Mouse (Mus musculus): Measurements from ENCODE around the gene Ube2cbp.

Ube2cbp gene

DNA sequence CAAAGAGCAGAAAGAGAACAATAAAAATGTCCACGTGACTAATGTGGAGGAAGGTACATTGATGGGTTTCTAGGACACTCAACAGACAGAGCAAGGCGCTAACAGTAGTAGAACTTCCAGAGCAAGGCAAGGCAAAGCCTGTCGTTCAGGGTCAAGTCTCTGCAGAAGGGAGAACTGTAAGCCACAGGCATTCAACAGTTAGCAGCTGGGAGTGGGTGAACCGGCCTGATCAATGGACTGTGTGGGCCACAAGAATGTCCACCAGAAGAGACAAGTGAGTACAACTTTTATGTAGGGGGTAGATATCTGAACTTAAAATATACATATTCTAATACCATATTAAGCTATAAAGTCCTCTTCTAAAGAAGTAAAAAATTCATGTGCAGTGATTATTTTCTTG lies 41.4 kb downstream of the Ube2cbp start:
- DNase-seq (ENCODE audit: low spot score): no peak

DNA sequence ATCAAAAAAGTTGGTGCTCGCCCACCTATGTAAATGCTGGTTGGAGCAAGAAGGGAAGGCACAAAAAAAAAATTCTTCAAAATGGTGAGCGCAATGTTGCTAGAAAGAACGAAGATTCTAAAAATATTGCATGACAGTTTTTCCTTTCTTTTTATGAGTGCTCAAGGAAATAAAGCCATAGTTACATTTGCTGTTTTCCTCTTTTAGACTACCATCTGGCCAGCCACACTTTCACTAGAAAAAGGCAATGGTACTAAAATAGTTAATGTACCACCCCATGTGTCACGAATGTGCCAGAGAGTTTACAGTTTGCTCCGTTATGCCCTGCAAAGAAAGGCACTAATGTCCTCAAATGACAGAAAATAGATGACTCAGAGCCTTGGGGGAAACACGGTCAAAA lies 45.4 kb downstream of the Ube2cbp start:
- DNase-seq (ENCODE audit: low spot score): no peak

DNA sequence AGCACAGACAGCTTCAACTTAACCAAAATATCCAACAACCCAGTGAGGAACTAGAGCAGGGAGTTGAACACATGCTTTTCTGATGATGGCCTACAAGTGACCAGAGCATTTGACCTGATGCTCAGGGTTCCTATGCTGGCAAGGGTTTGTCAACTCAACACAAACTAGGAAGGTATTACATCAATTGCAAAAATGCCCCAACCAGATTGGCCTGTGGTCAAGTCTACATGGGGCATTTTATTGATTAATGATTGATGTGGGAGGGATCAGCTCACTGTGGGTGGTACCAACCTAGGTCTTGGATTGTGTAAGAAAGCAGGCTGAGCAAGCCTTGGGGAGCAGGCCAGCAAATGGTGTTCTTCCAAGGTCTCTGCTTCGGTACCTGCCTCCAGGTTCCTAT lies 46.8 kb downstream of the Ube2cbp start:
- no peak for DNase-seq (ENCODE audit: low spot score)

DNA sequence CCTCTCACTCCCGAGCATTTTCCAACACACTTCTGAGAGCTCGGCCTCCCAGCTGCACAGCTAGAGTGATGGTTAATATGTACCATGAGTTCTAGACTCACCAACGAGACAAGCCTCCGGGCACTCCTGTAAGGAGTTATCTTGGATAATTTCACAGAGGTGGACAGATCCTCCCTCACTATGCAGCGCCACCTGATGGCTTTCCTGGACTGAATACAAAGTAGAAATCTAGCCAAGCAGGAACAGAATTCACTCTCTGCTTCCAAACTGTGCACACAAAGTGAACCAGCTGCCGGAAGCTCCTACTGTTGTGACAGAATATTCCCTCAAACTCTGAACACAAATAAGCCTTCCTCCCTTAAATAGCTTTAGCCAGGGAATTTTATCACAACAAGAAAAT lies 69.0 kb downstream of the Ube2cbp start:
- no peak for DNase-seq (ENCODE audit: low spot score)

DNA sequence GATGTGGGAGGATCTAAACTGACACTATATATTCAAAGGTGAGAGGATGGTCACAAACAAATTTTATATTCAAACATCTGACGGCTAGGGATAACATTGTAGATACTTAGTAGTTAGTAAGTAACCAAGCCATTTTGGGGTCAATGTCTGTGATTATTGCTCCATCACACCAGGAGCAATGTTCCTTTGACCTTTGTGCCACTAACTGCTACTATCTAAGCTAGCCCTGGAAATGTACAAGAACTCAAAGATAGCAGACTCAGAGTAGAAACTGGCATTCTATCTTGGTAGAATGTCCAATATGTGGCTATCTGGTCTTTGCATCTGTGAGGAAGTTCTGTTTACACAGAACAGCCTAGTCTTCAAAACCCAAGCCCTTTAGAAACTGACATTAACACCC lies 69.7 kb downstream of the Ube2cbp start:
- peak; percentile 13 for DNase-seq (ENCODE audit: low spot score)

DNA sequence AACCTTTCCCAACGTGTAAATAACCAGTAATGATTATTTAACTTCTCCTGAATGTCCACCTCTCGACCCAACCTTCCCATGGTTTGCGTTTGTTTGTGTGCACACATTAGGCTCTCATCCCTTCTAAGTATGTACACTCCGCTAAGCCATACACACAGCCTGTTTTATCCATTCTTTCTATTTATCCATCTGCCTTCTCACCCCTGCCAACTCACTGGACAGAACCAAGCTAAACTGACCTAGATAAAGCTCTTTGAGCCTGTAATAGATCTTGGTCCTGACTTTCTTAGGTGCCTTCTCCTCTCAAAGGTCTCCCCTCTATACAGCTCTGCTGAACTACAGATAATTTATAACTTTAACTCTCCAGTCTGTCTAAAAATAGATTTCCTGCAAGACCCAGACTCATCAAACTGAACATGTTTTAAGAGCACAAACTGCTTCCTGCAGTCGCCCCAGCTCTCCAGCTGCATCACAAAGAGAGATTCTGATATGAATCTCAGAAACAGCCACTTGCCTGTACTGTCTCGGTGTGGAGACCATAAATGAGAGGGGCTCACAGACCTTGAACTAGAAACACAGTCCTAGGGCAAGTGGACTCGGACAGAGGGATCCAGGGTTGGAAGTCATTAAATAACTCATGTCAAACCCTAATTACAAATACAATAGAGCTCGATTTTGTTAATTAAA lies 71.0 kb downstream of the Ube2cbp start:
- DNase-seq (ENCODE audit: low spot score): no peak

DNA sequence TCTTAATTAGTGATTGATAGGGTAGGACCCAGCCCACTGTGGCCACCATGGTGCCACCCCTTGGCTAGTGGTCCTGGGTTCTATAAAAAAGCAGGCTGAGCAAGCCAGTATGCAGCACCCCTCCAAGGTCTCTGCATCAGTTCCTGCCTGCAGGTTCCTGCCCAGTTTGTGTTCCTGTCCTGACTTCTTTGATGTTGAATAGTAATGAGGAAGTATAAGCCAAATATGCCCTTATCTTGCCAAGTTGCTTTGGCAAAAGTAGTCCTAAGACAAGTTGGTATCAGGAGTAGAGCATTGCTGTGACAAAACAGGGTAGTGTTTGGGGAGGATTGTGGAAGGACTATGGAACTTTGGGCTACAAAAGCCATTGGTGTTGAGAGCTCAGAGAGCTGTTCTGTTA lies 73.3 kb downstream of the Ube2cbp start:
- DNase-seq (ENCODE audit: low spot score): no peak

DNA sequence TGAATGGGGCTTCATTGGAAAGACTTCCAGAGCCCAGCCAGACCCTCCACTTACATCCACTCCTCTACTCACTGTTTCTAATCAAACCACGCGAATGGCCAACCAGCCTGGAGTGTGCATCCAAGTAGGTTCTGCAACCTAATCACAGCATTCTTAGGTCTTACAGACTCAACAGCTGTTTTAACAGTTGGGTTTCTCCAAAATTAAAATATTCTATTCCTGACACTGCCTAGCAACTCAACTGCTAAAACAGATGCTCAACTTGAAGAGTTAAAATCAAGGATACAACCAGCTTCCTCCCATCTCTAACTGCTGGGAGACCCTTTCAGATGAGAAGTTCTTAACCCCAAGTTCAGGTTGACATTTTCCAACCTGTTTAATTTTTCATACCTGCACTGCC lies 74.0 kb downstream of the Ube2cbp start:
- DNase-seq (ENCODE audit: low spot score): no peak

DNA sequence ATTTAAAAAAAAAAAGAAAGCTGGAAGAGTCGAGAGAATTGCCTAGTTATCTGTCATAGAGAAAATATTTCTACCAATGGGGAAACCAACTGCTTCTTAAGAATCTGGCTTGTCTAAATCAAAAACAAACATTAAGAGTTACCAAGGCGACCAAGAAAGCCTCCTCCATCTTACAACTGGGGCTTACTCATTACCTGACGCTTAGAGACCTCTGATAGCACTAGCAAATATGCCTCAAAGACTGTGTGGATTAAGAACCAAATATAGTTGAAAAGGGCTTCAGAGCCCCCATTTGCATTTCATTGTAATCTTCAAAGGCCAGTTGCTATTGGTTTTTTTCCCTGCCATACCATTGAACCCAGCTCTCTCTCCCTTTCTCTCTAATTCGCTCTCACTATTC lies 76.2 kb downstream of the Ube2cbp start:
- DNase-seq (ENCODE audit: low spot score): no peak

DNA sequence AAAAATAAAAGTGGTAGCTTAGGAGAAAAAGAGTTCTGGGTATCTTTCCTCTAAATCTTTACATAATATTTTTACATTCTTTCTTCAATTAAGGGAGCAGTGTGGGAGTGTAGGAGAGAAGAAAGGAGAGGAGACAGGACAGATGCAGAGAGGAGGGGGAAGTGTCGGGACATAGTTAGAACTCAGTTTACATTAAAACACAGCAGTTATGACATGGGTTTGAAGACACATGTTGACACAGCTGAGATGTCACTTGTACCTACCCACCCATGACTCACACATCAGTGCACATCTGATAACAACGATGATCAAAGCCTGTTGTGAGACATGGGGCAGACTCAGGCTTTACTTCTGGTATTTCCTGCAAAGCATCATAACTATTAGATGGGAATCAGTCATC lies 87.8 kb downstream of the Ube2cbp start:
- no peak for DNase-seq (ENCODE audit: low spot score)

DNA sequence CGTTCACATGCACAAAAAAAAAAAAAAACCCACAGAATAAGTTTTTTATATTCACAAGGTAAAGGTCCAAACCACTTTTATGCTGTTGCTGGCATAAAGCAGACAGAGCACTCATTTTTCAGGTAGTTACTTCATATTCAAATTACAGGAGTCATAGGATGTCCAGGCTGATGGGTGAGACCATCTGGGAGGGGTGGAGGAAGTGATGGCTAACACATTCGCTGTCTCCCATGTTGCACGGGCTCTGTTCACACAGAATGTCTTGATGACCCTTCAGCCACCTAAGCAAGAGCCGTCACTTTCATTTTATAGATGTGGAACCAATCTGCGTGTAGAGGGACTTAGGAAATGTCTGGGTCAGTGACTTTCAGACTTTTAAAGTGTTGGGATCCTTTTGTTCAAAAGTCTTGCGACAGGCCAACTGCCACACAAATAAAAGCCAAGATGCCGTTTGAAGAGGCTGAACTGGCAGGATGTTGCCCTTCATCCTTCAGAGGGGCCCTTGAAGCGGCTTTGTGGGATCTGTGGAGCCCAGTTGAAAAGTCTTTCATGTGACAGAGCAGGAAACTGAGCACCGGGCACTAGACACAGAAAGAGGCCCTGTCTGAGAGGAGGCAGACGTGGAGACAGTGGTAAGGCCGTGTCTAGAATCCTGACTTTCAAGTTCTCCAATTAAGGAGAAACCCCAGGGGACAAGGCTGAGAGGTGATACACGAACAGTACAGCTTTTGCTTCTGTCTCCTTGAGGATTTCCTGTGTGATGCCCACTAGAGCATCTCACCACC lies 91.8 kb downstream of the Ube2cbp start:
- no peak for DNase-seq (ENCODE audit: low spot score)

DNA sequence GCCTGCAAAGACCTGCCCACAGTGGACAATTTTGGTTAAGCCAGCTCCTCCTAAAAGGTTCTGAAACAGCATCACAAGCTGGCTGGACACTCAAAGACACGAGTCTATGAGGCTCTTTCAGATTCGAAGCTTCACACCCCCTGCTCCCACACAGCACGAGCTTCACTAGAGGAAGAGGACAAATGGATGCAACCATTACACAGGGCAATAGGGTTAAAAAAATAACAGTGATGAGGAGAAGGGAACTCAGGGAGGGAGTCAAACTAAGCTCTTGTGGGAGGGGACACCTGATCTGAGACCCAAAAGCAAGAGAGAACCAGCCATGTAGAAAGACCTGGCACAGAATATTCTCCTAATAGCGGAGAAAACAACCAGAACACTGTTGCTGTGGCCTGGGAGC lies 95.5 kb downstream of the Ube2cbp start:
- DNase-seq (ENCODE audit: low spot score): no peak

DNA sequence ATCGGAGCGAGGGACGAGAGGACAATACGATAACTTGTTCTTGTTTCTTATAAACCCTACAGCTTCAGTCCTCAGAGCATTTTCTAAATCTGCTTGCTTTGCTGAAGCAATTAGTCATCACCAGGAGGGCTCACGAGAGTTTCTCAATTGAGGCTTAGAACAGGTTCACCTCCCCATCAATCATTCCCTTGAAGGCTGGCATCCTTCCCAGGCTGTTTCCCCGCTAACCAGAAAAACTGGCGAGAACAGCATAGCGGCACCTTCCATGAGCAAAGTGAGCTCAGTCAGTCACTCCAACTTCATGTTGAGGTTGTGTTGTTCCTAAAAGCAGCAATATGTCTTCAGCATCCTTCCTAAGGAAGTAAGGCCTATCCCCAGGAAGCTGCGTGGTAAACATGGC lies 104.2 kb downstream of the Ube2cbp start:
- DNase-seq (ENCODE audit: low spot score): no peak

DNA sequence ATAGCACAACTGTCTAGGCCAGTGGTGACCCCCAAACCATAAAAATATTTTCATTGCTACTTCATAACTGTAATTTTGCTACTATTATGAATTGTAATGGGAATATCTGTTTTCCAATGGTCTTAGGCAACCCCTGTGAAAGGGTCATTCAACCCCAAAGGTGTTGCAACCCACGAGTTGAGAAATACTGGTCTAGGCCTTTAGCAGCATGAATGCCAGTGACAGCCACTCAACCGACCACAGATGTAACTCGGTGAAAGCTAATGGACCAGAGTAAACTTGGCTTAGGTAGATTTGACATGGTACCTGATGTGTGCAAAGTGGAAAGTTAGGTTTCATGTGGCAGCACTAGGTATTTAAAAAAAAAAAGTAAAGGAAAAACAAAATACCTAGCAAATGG lies 108.9 kb downstream of the Ube2cbp start:
- no peak for DNase-seq (ENCODE audit: low spot score)

DNA sequence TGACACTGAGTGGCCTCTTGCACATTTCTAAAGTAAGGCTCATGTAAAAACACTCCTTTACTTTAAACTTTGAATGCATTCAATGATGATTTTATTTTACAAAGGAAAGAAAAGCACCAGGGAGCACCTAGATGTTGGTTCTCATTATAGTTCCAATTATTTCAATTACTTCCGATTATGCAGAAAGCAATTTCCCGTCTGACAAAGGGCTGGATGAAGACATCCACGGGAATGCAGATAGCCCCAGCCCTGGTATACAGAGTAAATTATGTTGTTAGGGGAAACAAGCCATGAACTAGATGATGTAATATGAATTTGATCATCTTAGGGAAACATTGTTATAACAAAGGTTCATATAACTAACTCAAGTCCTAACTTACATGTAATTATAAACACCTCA lies 113.3 kb downstream of the Ube2cbp start:
- DNase-seq (ENCODE audit: low spot score): no peak

DNA sequence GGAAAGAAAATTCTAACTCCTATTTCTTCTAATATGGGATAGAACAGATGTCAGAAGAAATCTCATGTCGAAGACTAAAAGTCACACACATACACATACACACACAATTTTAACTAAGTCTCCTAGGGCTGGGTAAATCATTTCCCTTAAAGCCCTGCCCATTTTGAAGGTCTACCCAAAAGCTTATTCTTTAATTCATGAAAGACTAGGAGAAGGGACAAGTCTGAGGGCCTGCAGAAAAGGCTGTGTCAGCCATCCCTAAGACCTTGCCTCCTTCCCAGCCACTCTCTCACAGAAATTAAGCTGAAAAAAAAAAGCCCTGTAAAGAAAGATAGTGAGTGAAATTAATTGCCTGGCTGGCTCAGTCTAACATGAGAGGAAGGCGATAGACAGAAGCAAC lies 128.0 kb downstream of the Ube2cbp start:
- no peak for DNase-seq (ENCODE audit: low spot score)

DNA sequence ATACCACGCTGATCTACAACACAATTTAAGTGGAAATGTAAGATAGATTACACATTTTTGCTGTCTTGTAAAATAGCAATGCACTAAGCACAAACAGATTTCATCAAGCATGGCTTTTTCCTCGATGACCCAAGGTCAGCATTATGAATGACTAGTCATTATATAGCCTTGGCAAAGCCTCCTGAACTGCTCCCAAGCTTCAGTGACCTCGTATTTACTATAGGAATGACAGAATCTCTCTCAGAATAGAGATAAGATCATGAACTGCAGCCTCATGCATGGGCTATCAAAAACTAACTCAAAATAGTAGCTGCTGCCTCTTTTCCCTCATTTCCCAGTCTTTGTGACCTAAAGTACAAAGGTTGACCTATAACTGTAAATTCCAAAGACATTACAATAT lies 128.4 kb downstream of the Ube2cbp start:
- no peak for DNase-seq (ENCODE audit: low spot score)

DNA sequence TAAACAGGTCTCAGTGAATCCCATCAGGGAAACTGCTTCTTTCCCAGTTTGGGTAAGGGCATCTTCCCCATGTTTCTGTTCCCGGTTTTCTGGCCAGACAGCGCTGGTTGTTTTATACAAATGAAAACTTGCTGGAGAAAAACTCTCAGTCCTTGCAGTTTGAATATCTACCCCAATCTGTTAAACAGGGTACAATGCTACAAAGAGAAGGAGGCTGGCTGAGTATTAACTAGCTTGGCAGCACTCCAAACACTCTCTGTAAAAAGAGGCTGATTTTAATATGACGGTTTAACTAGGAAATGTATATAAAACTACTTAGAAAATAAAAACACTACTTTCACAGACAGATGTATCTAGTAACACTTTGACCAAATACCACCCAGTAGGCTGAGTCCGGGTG lies 129.2 kb downstream of the Ube2cbp start:
- DNase-seq (ENCODE audit: low spot score): no peak

DNA sequence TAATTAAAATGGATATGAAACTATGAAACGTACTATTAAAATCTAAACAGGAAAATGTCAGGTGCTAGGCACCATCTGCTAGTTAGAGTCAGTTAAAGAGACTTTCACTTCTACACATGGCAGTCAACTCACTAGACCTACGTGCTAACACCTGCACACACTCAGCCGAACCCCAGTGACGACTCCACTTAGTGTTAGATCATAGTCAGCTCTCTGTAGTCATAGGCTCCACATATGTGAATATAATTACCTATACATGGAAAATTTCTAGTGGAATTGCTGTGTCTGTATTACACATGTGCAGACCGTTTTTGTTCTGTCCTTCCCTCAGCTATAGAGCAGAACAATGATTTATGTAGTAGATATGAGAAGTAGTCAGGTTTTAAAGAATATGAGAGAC lies 130.4 kb downstream of the Ube2cbp start:
- no peak for DNase-seq (ENCODE audit: low spot score)

DNA sequence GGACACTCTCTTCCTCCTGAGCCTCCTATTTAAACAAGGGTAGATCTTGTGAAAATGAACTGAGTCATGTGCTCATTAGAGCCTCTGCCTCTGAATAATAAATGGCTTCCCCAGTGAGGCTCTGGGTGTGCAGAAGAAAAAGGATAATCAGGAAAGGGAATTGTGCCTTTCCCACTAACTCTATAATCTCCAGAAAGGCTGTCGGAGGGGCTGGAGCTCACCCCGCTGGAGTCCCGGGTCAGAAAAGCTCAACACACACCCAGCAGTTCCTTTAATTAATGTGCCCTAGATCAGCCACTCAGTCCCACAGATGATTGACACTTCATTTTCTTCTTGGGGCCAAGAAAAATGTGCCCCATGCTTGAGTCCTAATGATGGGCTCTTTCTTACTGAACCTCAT lies 134.2 kb downstream of the Ube2cbp start:
- no peak for DNase-seq (ENCODE audit: low spot score)

DNA sequence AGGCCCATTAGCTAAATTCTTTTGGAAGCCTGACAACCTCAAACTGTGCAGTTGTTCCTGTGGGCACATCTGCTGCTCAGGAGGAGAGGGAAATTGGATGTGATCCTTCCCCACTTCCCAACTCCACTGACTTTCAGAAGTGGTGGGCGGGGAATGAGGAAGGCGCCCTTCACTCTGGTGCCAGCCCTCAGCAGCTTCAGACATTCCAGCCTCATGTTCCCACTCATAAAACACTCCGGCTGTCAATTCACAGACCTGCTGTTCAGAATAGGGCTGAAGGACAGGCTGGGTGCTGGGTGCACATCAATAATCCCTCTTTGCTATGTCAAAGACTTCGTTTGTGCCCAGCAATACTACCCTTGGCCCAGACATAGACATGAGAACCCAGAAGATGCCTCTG lies 136.5 kb downstream of the Ube2cbp start:
- DNase-seq (ENCODE audit: low spot score): no peak

DNA sequence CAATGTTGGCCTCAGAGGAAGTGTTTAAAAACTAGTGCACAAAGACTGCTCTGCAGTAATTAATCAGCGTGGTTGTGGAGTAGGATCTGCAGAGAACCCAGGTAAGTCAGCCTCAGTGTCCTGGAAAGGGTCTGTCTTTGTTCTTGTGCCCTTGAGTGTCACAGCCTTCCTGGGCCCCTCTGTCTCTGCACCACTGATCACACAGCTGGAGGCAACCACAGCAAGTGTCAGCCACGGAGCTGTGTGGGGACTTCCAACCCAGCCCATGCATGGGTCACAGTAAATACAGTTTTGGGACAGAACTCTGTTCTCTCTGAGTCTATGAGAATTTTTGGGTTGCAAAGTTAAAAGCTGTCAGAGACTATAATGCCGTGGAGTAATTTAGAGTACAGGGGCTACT lies 137.4 kb downstream of the Ube2cbp start:
- DNase-seq (ENCODE audit: low spot score): no peak

DNA sequence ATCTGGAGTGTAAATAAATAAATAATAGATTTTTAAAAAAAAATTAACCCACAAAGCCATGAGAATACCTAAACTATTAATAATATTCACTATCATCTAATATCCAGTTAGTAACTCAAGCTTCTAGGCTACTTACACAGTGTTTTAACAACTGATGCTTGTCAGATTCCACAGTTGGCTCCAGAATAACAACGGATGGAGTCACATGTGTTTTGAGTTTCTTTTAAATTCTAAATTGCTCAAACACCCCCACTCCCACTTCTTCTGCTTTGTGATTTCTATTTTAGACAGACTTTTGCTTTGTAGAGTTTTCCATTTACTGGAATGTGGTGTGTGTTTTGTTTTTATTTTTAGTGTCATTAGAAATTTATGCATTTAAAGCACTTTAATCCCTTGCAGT lies 140.0 kb downstream of the Ube2cbp start:
- no peak for DNase-seq (ENCODE audit: low spot score)

DNA sequence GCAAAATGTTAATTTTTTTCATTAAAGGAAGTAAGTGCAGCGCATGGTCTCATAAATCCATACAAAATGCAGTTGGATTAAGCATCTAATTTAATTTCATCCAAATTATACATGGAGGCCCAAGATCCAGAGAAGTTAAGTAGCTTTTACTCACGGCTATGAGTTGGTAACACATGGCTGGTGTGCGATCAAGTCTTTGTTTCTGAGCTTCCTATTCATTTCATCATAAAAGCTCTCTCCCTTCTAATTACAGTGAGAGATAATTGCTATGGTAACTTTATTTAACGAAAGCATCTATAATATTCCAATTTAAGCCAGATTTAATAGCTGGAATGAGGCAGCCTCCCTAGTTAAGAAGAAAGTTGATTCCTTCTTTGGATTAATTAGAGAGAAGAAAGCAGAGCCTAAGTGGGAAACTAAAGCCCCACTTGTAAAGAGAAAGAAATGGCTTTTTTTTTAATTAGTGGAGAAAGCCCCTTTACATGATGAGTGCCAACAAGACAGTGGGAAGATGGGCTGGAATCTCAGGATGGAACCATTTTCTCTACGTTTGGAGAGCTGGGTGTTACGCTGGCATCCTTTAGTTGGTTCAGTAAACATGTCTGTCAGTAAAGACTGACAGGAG lies 145.1 kb downstream of the Ube2cbp start:
- DNase-seq (ENCODE audit: low spot score): no peak

Data from yolk sac, embryonic 10.5 days (tissue).